Mouse (Mus musculus): ENCODE measurements around the gene Sbno2. TPM values are rescaled to one million over a fixed set of nuclear protein-coding genes. Genes with fewer than 3 reads are reported as not detected.

Gene Sbno2
- polyA plus RNA-seq, 1 experiment = 37.3 TPM

GRCm38 (mm10) chr10:80094684-80095083 is 10.7 kb downstream of the Sbno2 start:
- Histone ChIP-seq H3K27me3 (ENCODE audit: control insufficient read depth, insufficient read depth, low read length, poor library complexity, severe bottlenecking) (no peaks in the 10 kb centered on the region), H3K36me3 (ENCODE audit: control insufficient read depth, insufficient read depth, low read length, poor library complexity, severe bottlenecking) (no peaks in the 10 kb centered on the region), H3K9ac (ENCODE audit: low read depth, poor library complexity, severe bottlenecking) (no peak overlapping the region), H3K27ac (ENCODE audit: insufficient read depth, low read length) (no peak overlapping the region), H3K4me1 (ENCODE audit: control insufficient read depth, insufficient read depth, low read length) (peaks cover 6% of the 10 kb centered on the region), H3K9me3 (replicated peaks; ENCODE audit: control insufficient read depth, insufficient read depth, low read length, poor library complexity, severe bottlenecking) (no peaks in the 10 kb centered on the region), H3K4me3 (ENCODE audit: low read depth, low read length) (no peak overlapping the region)
- no peak for TF ChIP-seq EP300 (IDR thresholded peaks at IDR 0.05; ENCODE audit: insufficient read depth, low read depth, low read length)
- no peak for TF ChIP-seq CTCF (IDR thresholded peaks at IDR 0.05; ENCODE audit: low read depth, low read length)
- TF ChIP-seq POLR2A (IDR thresholded peaks at IDR 0.05; ENCODE audit: insufficient read depth, low read length) = no peak

- Histone ChIP-seq H3K36me3 (ENCODE audit: control insufficient read depth, insufficient read depth, low read length, poor library complexity, severe bottlenecking) (no peaks in the 10 kb centered on the region), H3K4me3 (ENCODE audit: low read depth, low read length) (no peak overlapping the region), H3K9ac (ENCODE audit: low read depth, poor library complexity, severe bottlenecking) (no peak overlapping the region), H3K27me3 (ENCODE audit: control insufficient read depth, insufficient read depth, low read length, poor library complexity, severe bottlenecking) (no peaks in the 10 kb centered on the region), H3K27ac (ENCODE audit: insufficient read depth, low read length) (no peak overlapping the region), H3K4me1 (ENCODE audit: control insufficient read depth, insufficient read depth, low read length) (peaks cover 6% of the 10 kb centered on the region), H3K9me3 (replicated peaks; ENCODE audit: control insufficient read depth, insufficient read depth, low read length, poor library complexity, severe bottlenecking) (no peaks in the 10 kb centered on the region)
- TF ChIP-seq CTCF (IDR thresholded peaks at IDR 0.05; ENCODE audit: low read depth, low read length) (no peak), EP300 (IDR thresholded peaks at IDR 0.05; ENCODE audit: insufficient read depth, low read depth, low read length) (no peak), POLR2A (IDR thresholded peaks at IDR 0.05; ENCODE audit: insufficient read depth, low read length) (no peak)
Measured at GRCm38 (mm10) chr10:80094085-80094484, 11.3 kb downstream of the Sbno2 start.

GRCm38 (mm10) chr10:80092690-80093089 is 12.7 kb downstream of the Sbno2 start:
- Histone ChIP-seq H3K9me3 (replicated peaks; ENCODE audit: control insufficient read depth, insufficient read depth, low read length, poor library complexity, severe bottlenecking) (no peaks in the 10 kb centered on the region), H3K27ac (ENCODE audit: insufficient read depth, low read length) (no peak overlapping the region), H3K36me3 (ENCODE audit: control insufficient read depth, insufficient read depth, low read length, poor library complexity, severe bottlenecking) (no peaks in the 10 kb centered on the region), H3K27me3 (ENCODE audit: control insufficient read depth, insufficient read depth, low read length, poor library complexity, severe bottlenecking) (no peaks in the 10 kb centered on the region), H3K4me3 (ENCODE audit: low read depth, low read length) (no peak overlapping the region), H3K4me1 (ENCODE audit: control insufficient read depth, insufficient read depth, low read length) (peaks cover 1% of the 10 kb centered on the region), H3K9ac (ENCODE audit: low read depth, poor library complexity, severe bottlenecking) (no peak overlapping the region)
- TF ChIP-seq EP300 (IDR thresholded peaks at IDR 0.05; ENCODE audit: insufficient read depth, low read depth, low read length) (no peak), CTCF (IDR thresholded peaks at IDR 0.05; ENCODE audit: low read depth, low read length) (no peak), POLR2A (IDR thresholded peaks at IDR 0.05; ENCODE audit: insufficient read depth, low read length) (no peak)

GRCm38 (mm10) chr10:80091527-80091926 is 13.8 kb downstream of the Sbno2 start:
- no peak overlapping the region for H3K9ac ChIP-seq (ENCODE audit: low read depth, poor library complexity, severe bottlenecking)
- no peaks in the 10 kb centered on the region for H3K9me3 ChIP-seq (replicated peaks; ENCODE audit: control insufficient read depth, insufficient read depth, low read length, poor library complexity, severe bottlenecking)
- TF ChIP-seq POLR2A (IDR thresholded peaks at IDR 0.05; ENCODE audit: insufficient read depth, low read length) = no peak
- TF ChIP-seq EP300 (IDR thresholded peaks at IDR 0.05; ENCODE audit: insufficient read depth, low read depth, low read length) = no peak
- no peak for TF ChIP-seq CTCF (IDR thresholded peaks at IDR 0.05; ENCODE audit: low read depth, low read length)
- no peak overlapping the region for H3K27ac ChIP-seq (ENCODE audit: insufficient read depth, low read length)
- H3K36me3 ChIP-seq (ENCODE audit: control insufficient read depth, insufficient read depth, low read length, poor library complexity, severe bottlenecking) = no peaks in the 10 kb centered on the region
- H3K4me1 ChIP-seq (ENCODE audit: control insufficient read depth, insufficient read depth, low read length) = no peaks in the 10 kb centered on the region
- H3K4me3 ChIP-seq (ENCODE audit: low read depth, low read length) = no peak overlapping the region
- H3K27me3 ChIP-seq (ENCODE audit: control insufficient read depth, insufficient read depth, low read length, poor library complexity, severe bottlenecking) = no peaks in the 10 kb centered on the region

- H3K27ac ChIP-seq (ENCODE audit: insufficient read depth, low read length) = no peak overlapping the region
- TF ChIP-seq POLR2A (IDR thresholded peaks at IDR 0.05; ENCODE audit: insufficient read depth, low read length) (no peak), CTCF (IDR thresholded peaks at IDR 0.05; ENCODE audit: low read depth, low read length) (peak; percentile 6)
- H3K9me3 ChIP-seq (replicated peaks; ENCODE audit: control insufficient read depth, insufficient read depth, low read length, poor library complexity, severe bottlenecking) = no peaks in the 10 kb centered on the region
- H3K36me3 ChIP-seq (ENCODE audit: control insufficient read depth, insufficient read depth, low read length, poor library complexity, severe bottlenecking) = no peaks in the 10 kb centered on the region; the same call in 1 of the 2 replicates
- H3K27me3 ChIP-seq (ENCODE audit: control insufficient read depth, insufficient read depth, low read length, poor library complexity, severe bottlenecking) = no peaks in the 10 kb centered on the region
- no peaks in the 10 kb centered on the region for H3K4me1 ChIP-seq (ENCODE audit: control insufficient read depth, insufficient read depth, low read length)
- no peak overlapping the region for H3K9ac ChIP-seq (ENCODE audit: low read depth, poor library complexity, severe bottlenecking)
- H3K4me3 ChIP-seq (ENCODE audit: low read depth, low read length) = no peak overlapping the region
Measured at GRCm38 (mm10) chr10:80089146-80089545, 16.2 kb downstream of the Sbno2 start.

- Histone ChIP-seq H3K9me3 (replicated peaks; ENCODE audit: control insufficient read depth, insufficient read depth, low read length, poor library complexity, severe bottlenecking) (no peaks in the 10 kb centered on the region), H3K4me3 (ENCODE audit: low read depth, low read length) (no peak overlapping the region), H3K4me1 (ENCODE audit: control insufficient read depth, insufficient read depth, low read length) (no peaks in the 10 kb centered on the region), H3K27ac (ENCODE audit: insufficient read depth, low read length) (no peak overlapping the region), H3K9ac (ENCODE audit: low read depth, poor library complexity, severe bottlenecking) (no peak overlapping the region), H3K27me3 (ENCODE audit: control insufficient read depth, insufficient read depth, low read length, poor library complexity, severe bottlenecking) (no peaks in the 10 kb centered on the region), H3K36me3 (ENCODE audit: control insufficient read depth, insufficient read depth, low read length, poor library complexity, severe bottlenecking) (no peaks in the 10 kb centered on the region; the same call in 1 of the 2 replicates)
- TF ChIP-seq POLR2A (IDR thresholded peaks at IDR 0.05; ENCODE audit: insufficient read depth, low read length) = no peak
- TF ChIP-seq CTCF (IDR thresholded peaks at IDR 0.05; ENCODE audit: low read depth, low read length) = no peak
- TF ChIP-seq EP300 (IDR thresholded peaks at IDR 0.05; ENCODE audit: insufficient read depth, low read depth, low read length) = no peak
Measured at GRCm38 (mm10) chr10:80087483-80087882, 17.9 kb downstream of the Sbno2 start.
